Mouse (Mus musculus) erythroblast, embryonic 14.5 days (primary cell): ENCODE results near the gene Gm38431.

Experiments used
- GATA1 ChIP-seq: IDR thresholded peaks from 2 replicates; pipeline ENCODE4 v1.6.1; 2012; ENCODE audit warnings: low read length, inconsistent platforms, mixed read lengths
- TAL1 ChIP-seq: IDR thresholded peaks from 3 replicates; pipeline ENCODE4 v1.6.1; 2012; ENCODE audit warnings: low read length, inconsistent platforms, mixed read lengths

DNA sequence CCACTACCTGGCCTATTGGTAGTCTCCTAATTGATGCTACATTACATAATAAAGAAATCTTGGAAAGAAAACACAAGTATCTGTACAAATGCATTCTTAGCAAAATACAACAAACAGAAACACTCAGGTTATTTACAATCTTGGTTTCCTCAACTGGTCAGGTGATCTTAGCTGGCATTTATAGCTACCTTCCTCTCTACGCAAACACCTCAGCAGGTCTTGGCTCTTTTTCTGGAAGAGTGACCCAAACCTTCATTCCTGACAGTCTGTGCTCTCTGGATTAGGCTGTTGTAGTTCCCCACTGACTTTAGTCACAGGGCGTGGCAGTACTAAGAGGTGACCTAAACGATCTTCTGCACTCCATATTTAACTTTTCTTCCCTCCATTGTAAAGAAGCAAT, 46.6 kb downstream of the Gm38431 start:
- TF ChIP-seq TAL1 (no peak), GATA1 (no peak)
